Mouse (Mus musculus) MEL (cell line): ENCODE data around the gene Focad. TPM values are rescaled to one million over a fixed set of nuclear protein-coding genes. Genes with fewer than 3 reads are reported as not detected.

Experiments
- DNase-seq: peaks from one replicate; pipeline ENCODE4 v3.0.0; 2011; ENCODE audit warnings: low read depth, low spot score
- H3K27ac ChIP-seq: 2 replicates; pipeline ENCODE4 v1.5.1; 2012; ENCODE audit warnings: low read depth, mild to moderate bottlenecking, control low read depth, low read length, moderate library complexity; ENCODE audit not compliant: control insufficient read depth
- H3K27me3 ChIP-seq, 2 experiments: fragments of 150-350 bp in 1 of 2; sonication (generic) in 1 of 2; 2 replicates each; pipeline ENCODE4 v1.6.1; 2012; ENCODE audit warnings: low read length in 2 of 2, mild to moderate bottlenecking in 2 of 2, improper control_type of control experiment in 1 of 2, moderate library complexity in 1 of 2; ENCODE audit not compliant: insufficient read depth in 2 of 2, control insufficient read depth in 1 of 2
- H3K36me3 ChIP-seq, 2 experiments: 2 replicates each; pipeline ENCODE4 v1.6.1; 2012 to 2014; ENCODE audit warnings: low read length in 2 of 2, improper control_type of control experiment in 1 of 2, inconsistent platforms in 1 of 2, mild to moderate bottlenecking in 1 of 2; ENCODE audit not compliant: insufficient read depth in 2 of 2, control insufficient read depth in 1 of 2
- H3K4me1 ChIP-seq, 2 experiments: fragments of 150-350 bp in 1 of 2; sonication (generic) in 1 of 2; 2 replicates each; pipeline ENCODE4 v1.6.1; 2012; ENCODE audit warnings: low read length in 2 of 2, improper control_type of control experiment in 1 of 2, mild to moderate bottlenecking in 1 of 2; ENCODE audit not compliant: insufficient read depth in 2 of 2, control insufficient read depth in 1 of 2
- H3K4me3 ChIP-seq, 2 experiments: fragments of 150-350 bp in 1 of 2; sonication (generic) in 1 of 2; 2 replicates each; pipeline ENCODE4 v1.5.1; 2012; ENCODE audit warnings: low read depth in 2 of 2, low read length in 2 of 2, mild to moderate bottlenecking in 2 of 2, moderate library complexity in 2 of 2, control low read depth in 1 of 2, improper control_type of control experiment in 1 of 2; ENCODE audit not compliant: control insufficient read depth in 1 of 2, insufficient read depth in 1 of 2
- H3K79me2 ChIP-seq: 2 replicates; pipeline ENCODE4 v1.6.1; 2012; ENCODE audit warnings: mild to moderate bottlenecking, low read length, moderate library complexity; ENCODE audit not compliant: control insufficient read depth, poor library complexity, insufficient read depth
- H3K9ac ChIP-seq: 2 replicates; pipeline ENCODE4 v1.6.1; 2012; ENCODE audit warnings: low read depth, mild to moderate bottlenecking, control low read depth, low read length, moderate library complexity; ENCODE audit not compliant: control insufficient read depth, poor library complexity, severe bottlenecking
- H3K9me3 ChIP-seq: fragments of 150-350 bp; sonication (generic); replicated peaks from 2 replicates; pipeline ENCODE4 v1.6.1; 2012; ENCODE audit warnings: mild to moderate bottlenecking, low read length, improper control_type of control experiment, moderate library complexity; ENCODE audit not compliant: insufficient read depth
- BHLHE40 ChIP-seq: IDR thresholded peaks from 2 replicates; pipeline ENCODE4 v1.6.1; 2012; ENCODE audit warnings: low read depth, mild to moderate bottlenecking, inconsistent platforms, low read length, improper control_type of control experiment, borderline replicate concordance
- CHD2 ChIP-seq: IDR thresholded peaks from 2 replicates; pipeline ENCODE4 v1.6.1; 2011; ENCODE audit warnings: low read length, improper control_type of control experiment
- CTCF ChIP-seq, 3 experiments: IDR thresholded peaks in 2 of 3; conservative IDR thresholded peaks in 1 of 3; 2 replicates each; pipeline ENCODE4 v1.5.1; 2011 to 2012; ENCODE audit warnings: low read length in 3 of 3, low read depth in 2 of 3, mild to moderate bottlenecking in 2 of 3, improper control_type of control experiment in 1 of 3, inconsistent platforms in 1 of 3, mixed read lengths in 1 of 3, moderate library complexity in 1 of 3; ENCODE audit not compliant: control insufficient read depth in 1 of 3, insufficient read depth in 1 of 3, poor library complexity in 1 of 3, severe bottlenecking in 1 of 3
- E2F4 ChIP-seq: IDR thresholded peaks from 2 replicates; pipeline ENCODE4 v1.6.1; 2011; ENCODE audit warnings: low read depth, low read length, improper control_type of control experiment, borderline replicate concordance
- ELF1 ChIP-seq: IDR thresholded peaks from 2 replicates; pipeline ENCODE4 v1.6.1; 2014; ENCODE audit warnings: low read depth, mild to moderate bottlenecking, inconsistent platforms, low read length, improper control_type of control experiment, moderate library complexity
- EP300 ChIP-seq, 2 experiments: IDR thresholded peaks; 2 replicates each; pipeline ENCODE4 v1.6.1; 2011; ENCODE audit warnings: improper control_type of control experiment in 2 of 2, low read length in 2 of 2, low read depth in 1 of 2, mild to moderate bottlenecking in 1 of 2
- ETS1 ChIP-seq: IDR thresholded peaks from 2 replicates; pipeline ENCODE4 v1.6.1; 2012; ENCODE audit warnings: low read depth, mild to moderate bottlenecking, inconsistent platforms, low read length, improper control_type of control experiment, moderate library complexity
- GATA1 ChIP-seq: IDR thresholded peaks from 2 replicates; pipeline ENCODE4 v1.6.1; 2011; ENCODE audit warnings: low read depth, low read length, improper control_type of control experiment
- HCFC1 ChIP-seq: IDR thresholded peaks from 2 replicates; pipeline ENCODE4 v1.6.1; 2012; ENCODE audit warnings: low read depth, mild to moderate bottlenecking, inconsistent platforms, low read length, improper control_type of control experiment, moderate library complexity
- KAT2A ChIP-seq: conservative IDR thresholded peaks from 2 replicates; pipeline ENCODE4 v1.6.1; 2012; ENCODE audit warnings: low read depth, low read length, improper control_type of control experiment, inconsistent platforms
- MAFK ChIP-seq: IDR thresholded peaks from 2 replicates; pipeline ENCODE4 v1.6.1; 2011; ENCODE audit warnings: low read depth, mild to moderate bottlenecking, low read length, improper control_type of control experiment, borderline replicate concordance
- MAX ChIP-seq: IDR thresholded peaks from 2 replicates; pipeline ENCODE4 v1.6.1; 2011; ENCODE audit warnings: low read length, improper control_type of control experiment
- MAZ ChIP-seq: IDR thresholded peaks from 2 replicates; pipeline ENCODE4 v1.6.1; 2012; ENCODE audit warnings: low read depth, mild to moderate bottlenecking, inconsistent platforms, low read length, improper control_type of control experiment
- MEF2A ChIP-seq: IDR thresholded peaks from 2 replicates; pipeline ENCODE4 v1.6.1; 2014; ENCODE audit warnings: low read depth, mild to moderate bottlenecking, inconsistent platforms, low read length, improper control_type of control experiment; ENCODE audit not compliant: poor library complexity, insufficient replicate concordance, severe bottlenecking; ENCODE audit errors: extremely low read depth
- MXI1 ChIP-seq: IDR thresholded peaks from 2 replicates; pipeline ENCODE4 v1.6.1; 2011; ENCODE audit warnings: mild to moderate bottlenecking, low read depth, low read length, improper control_type of control experiment
- MYB ChIP-seq: IDR thresholded peaks from 2 replicates; pipeline ENCODE4 v1.6.1; 2011; ENCODE audit warnings: mild to moderate bottlenecking, low read depth, low read length, improper control_type of control experiment
- NELFE ChIP-seq: IDR thresholded peaks from 2 replicates; pipeline ENCODE4 v1.6.1; 2011; ENCODE audit warnings: low read depth, low read length, improper control_type of control experiment
- NRF1 ChIP-seq: IDR thresholded peaks from 2 replicates; pipeline ENCODE4 v1.6.1; 2014; ENCODE audit warnings: low read depth, mild to moderate bottlenecking, inconsistent platforms, low read length, improper control_type of control experiment, moderate library complexity; ENCODE audit not compliant: poor library complexity, insufficient read depth, severe bottlenecking
- POLR2A ChIP-seq, 2 experiments: IDR thresholded peaks; 2 replicates each; pipeline ENCODE4 v1.6.1; 2011 to 2012; ENCODE audit warnings: low read length in 2 of 2, mild to moderate bottlenecking in 2 of 2, control low read depth in 1 of 2, improper control_type of control experiment in 1 of 2, low read depth in 1 of 2, moderate library complexity in 1 of 2; ENCODE audit not compliant: control insufficient read depth in 1 of 2, insufficient read depth in 1 of 2, poor library complexity in 1 of 2
- RAD21 ChIP-seq: IDR thresholded peaks from 2 replicates; pipeline ENCODE4 v1.6.1; 2011; ENCODE audit warnings: mild to moderate bottlenecking, low read depth, low read length, improper control_type of control experiment
- RCOR1 ChIP-seq: IDR thresholded peaks from 2 replicates; pipeline ENCODE4 v1.6.1; 2012; ENCODE audit warnings: low read depth, mild to moderate bottlenecking, inconsistent platforms, low read length, improper control_type of control experiment
- SIN3A ChIP-seq: IDR thresholded peaks from 2 replicates; pipeline ENCODE4 v1.6.1; 2012; ENCODE audit warnings: low read length, improper control_type of control experiment, inconsistent platforms
- TAL1 ChIP-seq: IDR thresholded peaks from 2 replicates; pipeline ENCODE4 v1.6.1; 2012; ENCODE audit warnings: mild to moderate bottlenecking, inconsistent platforms, low read length, moderate library complexity, mixed read lengths
- TBP ChIP-seq: IDR thresholded peaks from 2 replicates; pipeline ENCODE4 v1.8.0; 2011; ENCODE audit warnings: low read depth, low read length, improper control_type of control experiment
- UBTF ChIP-seq: IDR thresholded peaks from 2 replicates; pipeline ENCODE4 v1.6.1; 2012; ENCODE audit warnings: low read depth, mild to moderate bottlenecking, inconsistent platforms, low read length, improper control_type of control experiment, moderate library complexity, borderline replicate concordance; ENCODE audit not compliant: insufficient read depth
- USF1 ChIP-seq: IDR thresholded peaks from 2 replicates; pipeline ENCODE4 v1.6.1; 2014; ENCODE audit warnings: low read depth, mild to moderate bottlenecking, inconsistent platforms, low read length, improper control_type of control experiment, moderate library complexity
- USF2 ChIP-seq, 2 experiments: IDR thresholded peaks; 2 replicates each; pipeline ENCODE4 v1.6.1; 2011 to 2012; ENCODE audit warnings: improper control_type of control experiment in 2 of 2, low read length in 2 of 2, borderline replicate concordance in 1 of 2, inconsistent platforms in 1 of 2, low read depth in 1 of 2, mild to moderate bottlenecking in 1 of 2; ENCODE audit not compliant: insufficient read depth in 1 of 2
- ZC3H11A ChIP-seq: IDR thresholded peaks from 2 replicates; pipeline ENCODE4 v1.6.1; 2012; ENCODE audit warnings: low read depth, mild to moderate bottlenecking, inconsistent platforms, low read length, improper control_type of control experiment
- ZKSCAN1 ChIP-seq: IDR thresholded peaks from 2 replicates; pipeline ENCODE4 v1.6.1; 2012; ENCODE audit warnings: low read depth, mild to moderate bottlenecking, inconsistent platforms, low read length, improper control_type of control experiment, moderate library complexity
- polyA plus RNA-seq, 2 experiments: library from polyadenylated mRNA; stranded (reverse) in 1 of 2; unstranded in 1 of 2; fragments of >175 nt in 1 of 2; fragments of >200 nt in 1 of 2; gene quantifications; 2 replicates each; pipeline versions ENCODE4 v1.2.1 to v1.2.4; 2012; ENCODE audit warnings: low replicate concordance in 2 of 2, low read depth in 1 of 2; ENCODE audit not compliant: insufficient read length in 2 of 2, insufficient read depth in 1 of 2, missing spikeins in 1 of 2
- total RNA-seq: library from RNA; depleted of rRNA; stranded (reverse); fragments of 300-350 nt; gene quantifications from 2 replicates; pipeline ENCODE4 v1.2.3, GENCODE M21; 2012

Focad gene
- total and polyA plus RNA-seq, 3 experiments, result 17.8 to 19.7 TPM; not detected in 1

DNA sequence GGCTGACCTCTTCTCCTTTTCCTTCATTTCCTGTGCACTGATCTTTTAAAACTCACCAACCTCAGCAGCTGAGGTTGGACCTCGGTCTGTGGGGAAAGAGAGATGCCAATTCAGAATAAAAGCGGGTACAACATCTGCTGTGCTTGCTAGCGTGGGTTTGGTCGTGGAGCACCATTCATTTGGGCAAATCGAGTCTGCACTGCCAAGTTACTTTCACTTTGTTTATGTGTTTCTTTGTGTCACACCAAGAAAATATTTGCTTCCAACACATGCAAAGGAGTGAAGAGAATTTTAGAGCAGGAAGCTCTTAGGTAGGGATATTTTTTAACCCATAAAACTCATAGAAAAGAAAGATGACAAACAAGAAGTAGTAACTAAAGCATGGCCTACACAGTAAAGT, 13.0 kb upstream of the Focad start:
- peak; percentile 53 for DNase-seq
- TF ChIP-seq BHLHE40 (no peak), EP300 (IDR thresholded peaks at IDR 0.05; ENCODE audit: low read depth in 1 of 2, low read length in 2 of 2) (no peak), NRF1 (no peak), RCOR1 (peak; percentile 1; the same call in 1 of the 2 replicates), MXI1 (0 out of 2 replicates have a peak, but pooled peaks have one; percentile 3), ZC3H11A (no peak), USF2 (IDR thresholded peaks at IDR 0.05; ENCODE audit: borderline replicate concordance in 1 of 2, insufficient read depth in 1 of 2, low read depth in 1 of 2, low read length in 2 of 2) (no peak), MAX (no peak), CHD2 (no peak), ETS1 (no peak), GATA1 (no peak), KAT2A (no peak), ZKSCAN1 (no peak), TAL1 (no peak), HCFC1 (peak; percentile 45; the same call in 1 of the 2 replicates), ELF1 (no peak), CTCF (IDR thresholded peaks at IDR 0.05 in 2 of 3, conservative IDR thresholded peaks at IDR 0.05 in 1 of 3; ENCODE audit: control insufficient read depth in 1 of 3, insufficient read depth in 1 of 3, low read depth in 2 of 3, low read length in 3 of 3, poor library complexity in 1 of 3, severe bottlenecking in 1 of 3) (no peak), RAD21 (no peak), POLR2A (IDR thresholded peaks at IDR 0.05; ENCODE audit: control insufficient read depth in 1 of 2, insufficient read depth in 1 of 2, low read depth in 1 of 2, low read length in 2 of 2, poor library complexity in 1 of 2) (no peak)
- Histone ChIP-seq H3K9me3 (no peaks in the 10 kb centered on the region), H3K9ac (peak overlapping the region; percentile 72), H3K36me3 (peaks cover 0 to 21% of the 10 kb centered on the region in 2 experiments; a peak in 2 of 4 replicates), H3K27me3 (no peaks in the 10 kb centered on the region), H3K79me2 (no peaks in the 10 kb centered on the region), H3K4me1 (peaks cover 21 to 25% of the 10 kb centered on the region in 2 experiments), H3K4me3 (peak overlapping the region; percentile 59 to 74), H3K27ac (peak overlapping the region; percentile 74)

DNA sequence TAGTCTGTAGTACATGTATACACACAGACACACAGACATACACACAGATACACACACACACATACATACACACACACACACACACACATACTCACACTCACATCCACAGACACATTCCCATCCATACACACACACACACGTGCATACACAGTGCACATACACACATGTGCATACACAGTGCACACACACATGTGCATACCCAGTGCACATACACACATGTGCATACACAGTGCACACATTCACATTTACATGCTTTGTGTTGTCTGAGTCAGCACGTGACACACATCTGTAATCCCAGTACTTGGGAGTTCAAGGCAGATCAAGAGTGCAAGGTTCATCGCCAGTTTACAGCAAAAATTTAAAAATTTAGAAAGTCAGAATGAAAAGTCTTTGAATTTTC, 12.5 kb upstream of the Focad start:
- H3K9ac ChIP-seq, result peak overlapping the region; percentile 72
- peak overlapping the region; percentile 37 to 74 for H3K4me3 ChIP-seq
- peaks cover 0 to 21% of the 10 kb centered on the region in 2 experiments; a peak in 2 of 4 replicates for H3K36me3 ChIP-seq
- peak; percentile 51 for DNase-seq
- peak overlapping the region; percentile 74 for H3K27ac ChIP-seq
- H3K4me1 ChIP-seq, result peaks cover 21 to 25% of the 10 kb centered on the region in 2 experiments
- H3K27me3 ChIP-seq, result no peaks in the 10 kb centered on the region
- no peaks in the 10 kb centered on the region for H3K79me2 ChIP-seq
- H3K9me3 ChIP-seq, result no peaks in the 10 kb centered on the region
- TF ChIP-seq UBTF (no peak), RCOR1 (no peak), ZC3H11A (no peak), KAT2A (no peak), MAFK (no peak), MEF2A (no peak), NELFE (no peak), MYB (no peak), SIN3A (no peak), TBP (0 out of 2 replicates have a peak, but pooled peaks have one; percentile 3), USF1 (peak; percentile 61), MAX (0 out of 2 replicates have a peak, but pooled peaks have one; percentile 7), ETS1 (no peak), HCFC1 (no peak), USF2 (IDR thresholded peaks at IDR 0.05; ENCODE audit: borderline replicate concordance in 1 of 2, insufficient read depth in 1 of 2, low read depth in 1 of 2, low read length in 2 of 2) (0 out of 4 replicates have a peak, but pooled peaks of 1 of the 2 experiments have one; percentile 9), MXI1 (0 out of 2 replicates have a peak, but pooled peaks have one; percentile 5), CHD2 (no peak), MAZ (peak; percentile 7; the same call in 1 of the 2 replicates), TAL1 (no peak), E2F4 (no peak)
